Mouse (Mus musculus): ENCODE data around the gene Zzz3.
A peak's percentile ranks its signal among the peaks of the same experiment; 100 is the strongest.

Gene Zzz3

DNA sequence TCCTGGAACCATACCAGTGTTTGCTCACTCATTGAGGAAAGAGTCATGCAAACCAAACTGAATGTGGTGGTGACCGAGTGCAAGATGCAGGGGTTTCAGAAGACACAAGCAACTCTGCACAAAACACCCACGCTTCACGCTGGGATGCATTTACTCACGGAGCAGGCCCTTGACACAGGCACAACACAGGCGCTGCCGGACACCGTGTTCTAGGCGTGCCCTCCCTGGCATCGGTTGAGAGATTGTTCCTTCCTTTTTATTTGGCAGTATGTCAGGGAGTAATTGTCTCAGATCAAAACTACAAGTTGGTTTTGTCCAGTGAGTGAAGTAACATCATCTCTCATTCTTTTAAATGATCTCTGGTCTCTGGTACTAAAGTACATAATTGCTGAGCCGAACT is 67.6 kb downstream of the Zzz3 start:
- no peak for ATAC-seq (ENCODE audit: insufficient number of reproducible peaks, low FRiP score, low TSS enrichment)

GRCm38 (mm10) chr3:152464462-152464861 is 69.2 kb downstream of the Zzz3 start:
- no peak for ATAC-seq (ENCODE audit: insufficient number of reproducible peaks, low FRiP score, low TSS enrichment)

DNA sequence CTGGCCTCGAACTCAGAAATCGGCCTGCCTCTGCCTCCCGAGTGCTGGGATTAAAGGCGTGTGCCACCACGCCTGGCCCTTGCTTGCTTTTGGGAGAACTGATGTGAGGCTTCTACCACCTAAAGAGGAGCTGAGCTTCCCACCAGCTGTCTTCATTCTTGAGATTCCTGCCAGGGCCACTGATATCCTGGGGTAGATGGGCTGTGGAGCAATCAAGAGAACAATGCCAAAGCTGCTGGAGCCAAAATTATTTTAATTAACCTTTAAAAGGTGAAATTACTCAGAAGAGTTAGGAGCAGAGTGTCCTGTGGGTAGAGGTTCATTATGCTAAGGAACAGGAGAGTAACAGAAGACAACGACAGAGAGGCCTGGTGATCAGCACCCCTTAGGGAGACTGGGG is 70.1 kb downstream of the Zzz3 start:
- no peak for ATAC-seq (ENCODE audit: insufficient number of reproducible peaks, low FRiP score, low TSS enrichment)

GRCm38 (mm10) chr3:152466849-152467248 is 71.6 kb downstream of the Zzz3 start:
- no peak for ATAC-seq (ENCODE audit: insufficient number of reproducible peaks, low FRiP score, low TSS enrichment)

GRCm38 (mm10) chr3:152467312-152467711 is 72.0 kb downstream of the Zzz3 start:
- no peak for ATAC-seq (ENCODE audit: insufficient number of reproducible peaks, low FRiP score, low TSS enrichment)

DNA sequence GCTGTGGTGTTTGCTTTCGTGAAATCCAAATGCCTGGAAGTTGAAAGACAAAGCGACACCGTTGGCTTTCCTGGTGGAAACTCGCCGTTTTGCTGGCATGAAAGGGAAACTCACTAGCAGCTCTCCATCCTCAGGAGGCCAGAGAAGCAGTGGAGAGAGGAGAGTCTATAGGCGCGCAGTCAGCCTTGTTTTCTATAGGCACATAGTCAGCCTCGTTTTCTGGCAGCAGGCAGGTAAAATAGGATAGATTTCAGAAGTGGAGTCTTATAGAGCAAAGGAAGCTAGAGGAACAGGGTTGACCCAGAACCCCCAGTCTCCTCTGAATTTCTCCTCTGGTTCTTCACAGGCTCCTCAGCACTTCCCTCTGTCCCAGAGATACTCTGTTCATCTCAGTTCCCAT is 72.8 kb downstream of the Zzz3 start:
- no peak for ATAC-seq (ENCODE audit: insufficient number of reproducible peaks, low FRiP score, low TSS enrichment)

- no peak for ATAC-seq (ENCODE audit: insufficient number of reproducible peaks, low FRiP score, low TSS enrichment)
Observed at GRCm38 (mm10) chr3:152468569-152469041, 73.3 kb downstream of the Zzz3 start.

- ATAC-seq (ENCODE audit: insufficient number of reproducible peaks, low FRiP score, low TSS enrichment), result no peak
Observed at GRCm38 (mm10) chr3:152469423-152470200, 74.3 kb downstream of the Zzz3 start.

- no peak for ATAC-seq (ENCODE audit: insufficient number of reproducible peaks, low FRiP score, low TSS enrichment)
Observed at GRCm38 (mm10) chr3:152470347-152470746, 75.1 kb downstream of the Zzz3 start.

DNA sequence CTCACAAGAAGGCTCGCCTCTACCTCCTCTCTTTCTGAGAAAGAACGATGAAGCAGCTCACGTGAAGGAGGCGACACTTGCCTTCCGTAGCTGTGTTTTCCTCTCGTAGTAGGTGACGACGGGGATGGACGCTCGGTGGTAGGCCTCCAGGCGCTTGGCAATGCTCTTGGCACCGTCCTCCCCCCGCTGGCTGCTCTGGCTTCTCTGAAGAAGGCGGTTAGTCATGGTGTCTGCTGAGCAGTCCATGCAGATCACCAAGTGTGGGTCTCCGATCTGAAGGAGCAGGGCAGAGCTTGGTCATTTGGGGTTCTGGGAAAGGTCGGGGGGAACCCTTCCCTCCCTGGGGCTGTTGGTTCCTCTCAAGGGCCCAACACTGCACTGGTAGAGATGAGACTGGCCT is 77.4 kb downstream of the Zzz3 start:
- no peak for ATAC-seq (ENCODE audit: insufficient number of reproducible peaks, low FRiP score, low TSS enrichment)

DNA sequence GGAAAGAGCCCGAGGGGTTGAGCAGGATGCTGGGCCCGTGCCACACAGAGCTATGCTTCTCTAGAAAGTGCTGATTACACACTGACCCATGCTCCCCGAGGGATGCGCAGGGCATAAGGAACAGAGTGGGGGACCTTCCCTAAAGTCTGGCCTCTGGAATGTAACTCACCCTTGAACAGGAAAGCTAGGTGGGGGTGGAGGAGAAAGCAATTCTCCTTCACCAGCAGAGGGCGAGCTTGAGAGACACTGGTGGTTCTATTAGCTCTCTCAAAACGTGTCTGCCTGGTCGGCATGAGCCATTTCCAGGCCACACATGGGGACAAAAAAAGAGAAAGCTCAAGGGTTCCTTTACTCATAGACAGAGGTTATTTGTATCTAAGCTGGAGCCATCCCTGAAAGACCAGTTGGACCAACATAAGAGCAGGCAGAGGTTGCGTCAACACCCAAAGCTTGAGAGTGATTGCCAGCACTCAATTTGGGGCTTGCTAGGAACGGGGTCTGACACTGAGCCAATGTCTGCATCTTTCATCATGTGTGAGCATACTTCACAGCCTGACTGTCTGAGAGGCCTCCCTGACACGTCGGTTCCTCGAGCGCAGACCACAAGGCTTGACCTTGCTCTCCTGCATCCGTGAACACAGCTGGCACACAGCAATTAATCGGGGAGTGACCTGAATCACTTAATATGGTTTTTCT is 79.5 kb downstream of the Zzz3 start:
- peak; percentile 23; the same call in 1 of the 2 replicates for ATAC-seq (ENCODE audit: insufficient number of reproducible peaks, low FRiP score, low TSS enrichment)

DNA sequence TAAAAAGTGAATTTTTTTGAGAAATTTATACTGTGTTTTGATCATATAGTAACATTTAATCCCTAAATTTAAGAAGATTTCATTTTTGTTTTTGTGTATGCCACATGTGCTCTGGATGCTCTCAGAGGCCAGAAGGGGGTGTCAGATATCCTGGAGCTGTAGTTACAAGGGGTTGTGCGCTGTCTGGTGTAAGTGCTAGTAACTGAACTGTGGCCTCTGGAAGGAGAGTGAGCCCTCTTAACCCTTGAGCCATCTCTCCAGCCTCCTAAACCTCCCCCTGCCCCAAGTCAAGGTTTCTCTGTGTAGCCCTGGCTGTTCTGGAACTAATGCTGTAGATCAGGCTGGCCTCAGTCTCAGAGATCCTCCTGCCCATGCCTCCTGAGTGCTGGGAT is 80.0 kb downstream of the Zzz3 start:
- ATAC-seq (ENCODE audit: insufficient number of reproducible peaks, low FRiP score, low TSS enrichment), result no peak

DNA sequence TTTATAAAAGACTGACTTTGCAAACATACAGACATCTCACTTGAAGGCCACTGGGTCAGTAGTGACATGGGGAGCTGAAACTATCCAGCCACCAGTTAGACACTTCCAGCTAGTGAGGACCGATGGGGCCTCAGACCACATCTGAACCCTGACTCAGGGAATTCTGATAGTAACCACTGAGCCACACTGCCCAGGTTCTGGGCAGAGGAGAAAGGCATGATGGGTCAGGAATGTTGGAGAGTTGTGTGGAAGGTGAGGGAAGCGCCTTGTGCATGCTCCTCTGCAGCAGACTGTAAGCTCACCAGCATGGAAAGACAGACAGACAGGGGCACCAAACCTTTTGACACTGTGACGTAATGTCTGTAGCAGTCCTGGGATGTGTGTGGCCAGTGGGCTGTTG is 80.6 kb downstream of the Zzz3 start:
- no peak for ATAC-seq (ENCODE audit: insufficient number of reproducible peaks, low FRiP score, low TSS enrichment)

DNA sequence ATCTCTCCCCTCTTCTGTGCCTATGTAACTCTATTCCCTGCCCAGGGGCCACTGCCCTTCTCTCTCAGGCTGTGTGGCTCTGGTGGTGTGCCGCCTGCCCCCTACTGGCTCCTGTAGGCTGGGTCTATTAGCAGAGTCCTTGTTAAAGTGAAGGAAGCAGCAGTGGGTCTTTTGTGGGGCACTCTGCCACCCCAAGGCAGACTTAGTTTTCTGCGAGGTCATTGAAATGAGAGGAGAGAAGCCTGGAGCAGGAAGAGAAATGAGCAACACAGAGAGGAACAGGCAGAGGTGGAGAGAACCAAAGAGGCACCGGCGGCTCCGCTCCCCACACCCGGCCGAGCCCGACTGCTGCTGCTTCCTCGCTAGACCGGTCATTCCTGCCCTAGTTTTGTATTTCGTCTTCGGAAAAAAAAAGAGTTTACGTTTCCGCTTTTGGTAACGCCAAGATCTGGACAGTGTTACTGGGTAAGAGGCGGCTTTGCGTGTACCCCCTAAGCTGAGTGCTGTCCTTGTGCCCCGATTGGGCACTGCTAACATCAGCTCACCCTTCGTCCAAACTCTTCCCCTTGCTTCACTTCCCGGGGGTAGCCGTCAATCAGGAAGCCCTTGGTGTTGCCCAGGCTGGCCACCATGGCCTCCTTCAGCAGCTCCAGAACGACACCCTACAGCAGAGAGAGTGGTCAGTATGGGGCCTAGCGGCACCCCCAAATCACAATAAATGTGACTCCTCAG is 82.7 kb downstream of the Zzz3 start:
- ATAC-seq (ENCODE audit: insufficient number of reproducible peaks, low FRiP score, low TSS enrichment), result peak; percentile 71; the same call in 1 of the 2 replicates

GRCm38 (mm10) chr3:152478599-152479435 is 83.5 kb downstream of the Zzz3 start:
- no peak for ATAC-seq (ENCODE audit: insufficient number of reproducible peaks, low FRiP score, low TSS enrichment)

DNA sequence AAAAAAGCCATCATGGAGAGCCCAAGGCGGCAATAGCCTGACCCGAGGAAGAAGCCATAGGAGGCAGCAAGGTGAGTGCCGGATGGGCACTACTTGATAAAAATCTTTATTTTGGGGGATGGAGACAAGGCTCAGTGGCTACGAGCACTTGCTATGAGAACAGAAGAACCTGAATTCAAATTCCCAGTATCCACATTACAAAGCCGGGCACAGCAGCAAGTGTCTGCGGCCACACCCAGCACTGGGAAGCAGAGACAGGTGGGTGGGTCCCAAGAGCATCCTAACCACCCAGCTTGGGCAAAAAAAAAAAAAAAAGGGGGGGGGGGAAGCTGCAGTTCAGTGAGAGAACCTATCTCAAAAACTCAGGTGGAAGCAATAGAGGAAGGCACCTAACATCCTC is 85.1 kb downstream of the Zzz3 start:
- ATAC-seq (ENCODE audit: insufficient number of reproducible peaks, low FRiP score, low TSS enrichment), result no peak

- no peak for ATAC-seq (ENCODE audit: insufficient number of reproducible peaks, low FRiP score, low TSS enrichment)
Observed at GRCm38 (mm10) chr3:152482182-152482581, 86.9 kb downstream of the Zzz3 start.

DNA sequence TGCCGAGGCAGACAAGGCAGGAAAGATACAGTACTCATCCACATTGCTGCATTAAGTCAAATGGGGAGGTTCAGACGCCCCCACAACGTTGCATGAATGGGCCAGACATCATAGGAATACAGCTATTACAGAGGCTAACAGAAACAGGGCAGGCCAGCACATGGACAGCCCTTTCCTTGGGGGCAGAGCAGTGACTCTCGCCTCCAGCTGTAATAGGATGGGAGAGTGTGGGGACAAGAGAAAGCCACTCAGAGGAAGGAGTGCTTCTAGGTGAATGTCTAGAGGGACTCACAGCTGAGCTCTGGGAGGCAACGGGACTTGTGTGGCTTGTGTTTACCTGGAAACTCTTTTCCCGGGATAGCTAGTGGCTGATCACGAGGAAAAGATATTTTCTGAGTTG is 88.5 kb downstream of the Zzz3 start:
- no peak for ATAC-seq (ENCODE audit: insufficient number of reproducible peaks, low FRiP score, low TSS enrichment)

DNA sequence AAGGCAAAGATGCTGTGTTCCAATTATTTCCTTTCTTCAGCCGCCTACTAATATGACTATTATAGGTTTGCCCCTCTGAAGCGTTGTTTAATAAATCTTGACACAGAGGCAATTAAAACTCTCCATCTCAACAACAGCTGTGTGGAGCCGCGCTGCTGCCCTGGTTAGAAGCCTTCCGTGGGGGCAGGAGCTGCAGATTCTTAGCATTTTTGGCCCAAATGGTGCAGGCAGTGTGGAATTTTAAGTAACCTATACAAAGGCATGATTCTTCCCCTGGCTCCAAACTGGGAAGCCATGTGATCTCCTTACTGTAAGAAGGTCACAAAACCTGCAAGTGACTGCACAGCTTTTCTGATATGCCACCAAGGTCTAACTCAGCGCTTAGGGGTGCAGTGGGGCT is 88.9 kb downstream of the Zzz3 start:
- no peak for ATAC-seq (ENCODE audit: insufficient number of reproducible peaks, low FRiP score, low TSS enrichment)

DNA sequence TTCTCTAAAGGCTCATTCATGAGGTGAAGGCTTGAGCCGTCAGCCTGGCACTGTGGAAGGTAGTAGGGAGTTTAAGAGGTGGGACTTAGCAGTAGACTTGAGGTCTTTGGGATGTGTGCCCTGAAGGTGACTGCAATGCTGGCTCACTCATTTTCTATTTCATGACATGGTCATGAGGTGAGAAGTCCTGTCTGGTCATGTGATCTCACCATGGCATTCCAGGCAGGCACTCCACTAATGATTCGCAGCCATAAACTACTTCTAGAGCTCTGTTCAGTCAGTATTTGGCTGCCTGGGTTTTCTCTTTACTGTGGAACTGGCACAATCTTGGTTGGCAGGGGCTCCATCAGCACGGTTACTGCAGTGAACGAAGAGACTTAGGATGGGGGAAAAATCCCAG is 93.7 kb downstream of the Zzz3 start:
- ATAC-seq (ENCODE audit: insufficient number of reproducible peaks, low FRiP score, low TSS enrichment), result no peak
